Mouse (Mus musculus): ENCODE data around the gene Plekhm2.

The Plekhm2 gene

GRCm38 (mm10) chr4:141602523-141603223 lies 62.0 kb downstream of the Plekhm2 start:
- peak; percentile 62 for DNase-seq

- peak; percentile 60 for DNase-seq
Observed at GRCm38 (mm10) chr4:141601148-141601862, 63.4 kb downstream of the Plekhm2 start.

- DNase-seq: no peak
Observed at GRCm38 (mm10) chr4:141600364-141600763, 64.3 kb downstream of the Plekhm2 start.

- peak; percentile 76 for DNase-seq
Observed at GRCm38 (mm10) chr4:141599251-141600141, 65.2 kb downstream of the Plekhm2 start.

- no peak for DNase-seq
Observed at GRCm38 (mm10) chr4:141598894-141599250, 65.8 kb downstream of the Plekhm2 start.

- DNase-seq: peak; percentile 91
Observed at GRCm38 (mm10) chr4:141598199-141598893, 66.4 kb downstream of the Plekhm2 start.

- no peak for DNase-seq
Observed at GRCm38 (mm10) chr4:141596700-141597328, 67.9 kb downstream of the Plekhm2 start.

- DNase-seq: peak; percentile 77
Observed at GRCm38 (mm10) chr4:141595605-141596268, 69.0 kb downstream of the Plekhm2 start.

GRCm38 (mm10) chr4:141595138-141595537 lies 69.6 kb downstream of the Plekhm2 start:
- no peak for DNase-seq

GRCm38 (mm10) chr4:141591547-141591946 lies 73.2 kb downstream of the Plekhm2 start:
- peak; percentile 63 for DNase-seq

GRCm38 (mm10) chr4:141583919-141584318 lies 80.8 kb downstream of the Plekhm2 start:
- no peak for DNase-seq

GRCm38 (mm10) chr4:141581051-141581450 lies 83.6 kb downstream of the Plekhm2 start:
- peak; percentile 34 for DNase-seq

- DNase-seq: no peak
Observed at GRCm38 (mm10) chr4:141578833-141579232, 85.9 kb downstream of the Plekhm2 start.

GRCm38 (mm10) chr4:141576877-141577276 lies 87.8 kb downstream of the Plekhm2 start:
- no peak for DNase-seq

- no peak for DNase-seq
Observed at GRCm38 (mm10) chr4:141576404-141576803, 88.3 kb downstream of the Plekhm2 start.

Data from kidney, postnatal 10 days (tissue).